Mouse (Mus musculus) c-Kit-negative CD71-positive TER-119-positive erythroid progenitor cells, embryonic 14.5 days (primary cell): ENCODE data around the gene Ulk3.

Source experiments
- DNase-seq: peaks from one replicate; pipeline ENCODE4 v3.0.0-alpha.2; 2013; ENCODE audit warnings: low read depth, low spot score

Gene Ulk3

DNA sequence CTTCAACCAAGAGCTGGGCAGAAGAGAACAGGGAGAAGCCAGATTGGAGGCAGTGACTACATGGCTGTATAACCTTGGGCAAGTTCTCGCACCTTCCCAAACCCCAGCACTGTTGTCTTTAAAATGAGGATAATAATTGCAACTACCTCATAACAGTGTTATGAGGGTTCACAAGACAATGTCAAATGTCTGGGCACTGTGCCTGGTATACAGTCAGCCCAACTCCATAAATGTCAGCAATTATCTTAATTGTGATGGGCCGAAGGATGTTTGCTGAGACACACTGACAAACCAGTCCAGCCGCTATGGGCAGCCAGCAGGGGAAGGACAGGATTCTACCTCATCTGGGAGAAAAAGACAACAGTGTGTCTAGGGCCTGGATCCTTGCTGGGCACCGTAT, 25.5 kb downstream of the Ulk3 start:
- DNase-seq = no peak

DNA sequence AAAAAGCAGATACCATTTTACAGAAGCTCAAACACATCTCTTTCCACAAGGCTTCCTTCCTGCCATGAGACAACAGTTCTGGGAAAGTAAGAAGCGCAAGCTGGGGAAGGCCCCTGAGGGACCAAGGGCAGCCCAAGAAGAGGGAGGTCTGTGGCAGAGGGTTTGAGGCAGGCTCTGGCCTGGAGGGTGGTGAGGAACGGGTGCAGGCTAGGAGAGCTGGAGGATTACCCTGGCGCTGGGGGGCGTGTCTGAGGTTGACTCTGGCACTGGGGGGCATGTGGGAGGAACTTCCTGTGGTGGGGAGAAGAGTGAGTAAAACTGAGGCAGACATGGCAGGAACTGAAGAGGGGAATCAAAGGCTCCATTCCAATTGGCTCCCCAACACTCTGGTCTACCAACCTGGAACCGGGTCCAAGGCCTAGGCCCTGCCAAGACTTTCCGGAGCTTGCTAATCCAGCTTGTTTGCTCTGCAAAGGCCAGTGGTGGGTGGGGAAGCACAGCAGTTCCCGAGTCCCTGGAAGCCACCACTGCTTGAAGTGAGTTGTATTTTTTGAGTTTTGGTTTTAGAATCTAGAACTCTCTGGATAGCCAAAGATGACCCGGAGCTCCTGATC, 28.4 kb downstream of the Ulk3 start:
- no peak for DNase-seq

DNA sequence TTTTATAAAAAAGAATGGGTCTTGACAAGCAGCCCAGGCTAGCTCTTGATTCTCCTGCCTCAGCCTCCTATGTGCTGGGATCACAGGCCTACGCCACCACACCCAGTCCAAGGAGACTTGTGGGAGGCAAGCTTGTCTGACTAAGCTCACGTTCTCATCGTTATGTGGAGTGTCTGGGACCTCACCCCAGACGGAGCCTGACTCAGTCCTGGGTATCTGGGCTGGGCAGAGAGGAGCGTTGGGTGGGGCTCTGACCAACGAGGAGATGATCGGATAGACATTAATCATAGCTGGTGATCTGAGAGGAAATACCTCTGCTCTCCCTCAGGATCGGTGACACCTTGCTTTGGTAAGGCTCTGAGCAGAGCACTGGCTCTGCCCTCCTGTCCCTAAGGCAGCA, 29.6 kb downstream of the Ulk3 start:
- DNase-seq = no peak

DNA sequence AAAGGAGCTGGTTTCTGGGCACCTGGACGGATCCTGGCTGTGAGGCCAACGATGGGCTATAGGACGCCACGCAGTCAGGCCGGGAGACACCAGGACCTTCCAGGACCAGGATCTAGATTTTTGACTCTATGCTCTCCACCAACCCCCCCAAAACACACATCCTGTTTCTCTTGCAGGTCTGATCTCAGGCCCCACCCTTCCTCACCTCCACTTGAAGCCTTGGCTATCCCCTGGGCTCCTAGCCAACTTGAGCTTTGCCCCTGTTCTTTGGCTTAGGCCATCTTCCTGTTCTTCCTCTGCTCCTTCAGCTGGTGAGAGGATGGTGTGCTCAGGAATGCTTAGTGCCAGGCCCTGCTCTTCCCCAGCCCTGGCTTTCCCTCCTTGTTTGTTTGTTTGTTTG, 31.4 kb downstream of the Ulk3 start, which contains the start of gene Lman1l:
Gene Lman1l, minus strand, starts transcription at position 101 of the 400 bp plus-strand sequence.
- no peak for DNase-seq

DNA sequence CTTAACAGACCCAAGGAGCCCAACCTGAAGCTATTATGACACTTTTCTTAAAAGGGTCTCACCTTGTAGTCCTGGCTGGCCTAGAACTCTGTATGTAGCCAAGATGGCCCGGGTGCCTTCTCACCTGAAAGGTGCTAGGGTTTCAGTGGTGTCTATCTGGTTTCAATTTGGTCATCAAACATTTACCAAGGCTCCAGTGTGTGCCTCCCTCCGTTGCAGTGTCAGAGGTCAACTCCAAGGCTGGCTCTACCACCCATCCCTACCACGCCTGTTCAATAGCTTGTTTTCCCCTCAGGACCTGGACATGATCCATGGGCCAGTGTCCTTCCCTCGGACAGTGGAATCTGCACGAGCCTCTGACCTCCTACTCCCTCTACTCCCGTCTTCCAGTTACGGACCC, 35.0 kb downstream of the Ulk3 start:
- no peak for DNase-seq

DNA sequence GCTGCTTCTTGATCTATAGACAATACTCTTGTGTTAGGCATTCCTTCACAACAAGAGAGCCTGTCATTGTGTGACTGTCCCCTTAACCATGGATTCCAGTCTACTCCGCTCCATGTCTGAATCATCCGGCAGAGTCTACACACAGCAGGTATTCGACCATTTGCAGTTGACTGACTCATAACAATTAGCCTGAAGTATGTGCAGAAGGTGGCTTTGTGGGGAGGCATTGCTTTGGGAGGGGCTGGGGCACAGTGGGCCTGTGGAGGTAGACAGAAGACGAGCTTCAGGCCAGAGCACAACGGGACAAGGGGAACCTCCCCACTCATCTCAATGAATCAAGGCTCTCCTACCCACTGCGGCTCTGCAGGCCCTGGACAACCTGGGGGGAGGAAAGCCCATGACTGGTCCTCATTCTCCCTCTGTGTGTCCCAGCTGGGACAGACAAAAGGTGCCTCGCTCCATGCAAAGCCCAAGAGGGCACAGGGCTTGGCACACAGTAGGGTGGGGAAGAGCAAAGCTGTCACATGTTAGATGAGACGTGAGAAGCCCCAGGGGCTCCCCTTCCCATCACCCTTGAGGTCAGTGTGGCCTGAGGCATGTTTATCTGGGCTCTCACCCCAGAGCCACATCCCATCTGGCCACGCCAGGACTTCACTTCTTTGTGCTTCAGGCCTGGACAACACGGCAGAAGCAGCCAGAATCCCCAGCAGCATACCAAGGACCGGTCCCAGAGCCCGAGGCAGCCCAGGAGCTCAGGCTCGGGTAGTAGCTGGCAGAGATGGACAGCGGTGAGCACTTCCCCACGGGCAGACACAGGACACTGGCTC, 36.6 kb downstream of the Ulk3 start:
- no peak for DNase-seq

DNA sequence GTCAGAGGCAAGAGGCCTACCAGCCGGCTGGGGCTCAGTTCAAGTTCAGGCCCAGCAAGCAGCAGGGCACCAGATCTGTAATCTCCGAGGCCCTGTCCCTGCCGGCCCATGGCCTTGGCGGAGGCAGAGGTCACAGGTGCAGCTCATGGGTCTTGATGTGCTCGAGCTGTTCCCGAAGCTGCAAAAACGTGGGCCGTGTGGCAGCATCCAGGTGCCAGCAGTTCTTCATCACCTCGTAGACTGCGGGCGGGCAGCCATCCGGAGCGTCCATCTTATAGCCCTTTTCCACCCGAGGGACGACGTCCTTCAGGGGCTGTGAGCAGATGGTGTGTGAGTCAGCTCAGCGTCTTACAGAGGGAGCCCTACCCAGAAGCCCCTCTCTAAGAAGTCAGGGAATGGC, 37.9 kb downstream of the Ulk3 start:
- DNase-seq = no peak

DNA sequence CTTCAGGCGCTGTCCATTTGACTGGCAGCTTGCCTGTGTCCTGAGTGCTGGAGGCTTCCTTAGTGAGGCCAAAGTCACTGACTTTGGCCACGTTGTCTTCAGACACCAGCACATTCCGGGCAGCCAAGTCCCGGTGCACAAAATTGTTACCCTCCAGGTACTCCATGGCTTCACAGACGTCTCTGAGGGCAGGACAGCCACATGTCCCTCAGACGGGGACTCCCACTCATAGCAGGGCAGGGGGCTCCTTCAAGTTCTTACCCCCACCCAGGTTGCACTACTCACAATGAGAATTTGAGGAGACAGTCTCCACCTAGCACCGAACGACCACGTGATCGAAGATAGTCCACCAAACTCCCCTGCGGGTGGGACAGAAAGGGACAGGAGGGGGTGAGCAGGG, 38.6 kb downstream of the Ulk3 start:
- no peak for DNase-seq

DNA sequence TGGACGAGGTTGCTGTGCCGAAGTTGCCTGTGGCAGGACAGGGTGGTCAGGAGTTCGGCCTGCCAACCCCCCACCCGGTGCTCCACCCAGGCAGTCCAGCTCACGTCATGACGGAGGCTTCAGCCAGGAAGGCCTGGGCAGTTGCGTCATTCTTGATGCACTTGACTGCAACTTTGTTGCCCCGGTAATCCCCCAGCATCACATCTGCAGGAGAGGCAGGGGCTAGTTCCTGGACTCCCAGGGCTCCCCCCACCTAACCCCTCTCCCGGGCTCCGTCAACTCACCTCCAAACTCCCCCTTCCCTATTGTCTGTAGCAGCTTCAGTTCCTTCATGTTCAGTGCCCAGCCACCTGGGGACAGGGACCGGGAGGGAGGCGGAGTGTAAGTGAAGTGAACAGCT, 39.5 kb downstream of the Ulk3 start:
- no peak for DNase-seq

DNA sequence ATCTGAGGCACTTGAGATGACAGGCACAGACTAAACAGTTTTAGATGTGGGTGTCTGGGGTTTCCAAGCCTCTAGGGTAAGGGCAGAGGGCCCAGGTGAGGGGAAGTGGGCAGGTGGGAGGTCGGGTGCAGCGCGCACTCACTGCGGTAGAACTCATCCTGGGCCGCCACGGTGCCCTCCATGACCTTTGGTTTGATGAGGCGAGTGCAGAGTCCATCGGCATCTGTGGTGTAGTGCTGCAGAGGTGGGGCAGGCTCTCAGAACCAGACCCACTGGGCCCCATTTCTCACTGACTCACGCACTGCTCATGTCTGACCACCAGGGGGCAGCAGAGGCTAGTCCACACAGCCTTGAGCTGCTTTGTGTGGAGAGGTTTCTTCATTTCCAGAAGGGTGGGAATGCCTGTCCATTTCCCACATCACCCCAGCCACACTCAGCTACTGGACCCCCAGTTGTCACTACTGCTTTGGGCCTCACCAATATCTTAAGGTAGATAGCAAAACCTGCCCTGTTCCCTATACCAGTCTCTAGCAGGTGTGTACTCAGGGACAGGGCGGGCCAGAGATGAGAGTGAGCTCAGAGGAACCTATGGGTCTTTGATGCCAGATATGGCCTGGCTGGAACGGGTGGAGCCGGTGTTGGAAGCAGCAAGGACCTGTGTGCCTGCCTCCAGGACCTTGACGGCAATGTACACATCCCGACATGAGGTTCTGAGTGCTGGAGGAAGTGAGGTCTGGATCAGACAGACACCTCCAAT, 40.0 kb downstream of the Ulk3 start:
- peak; percentile 66 for DNase-seq

DNA sequence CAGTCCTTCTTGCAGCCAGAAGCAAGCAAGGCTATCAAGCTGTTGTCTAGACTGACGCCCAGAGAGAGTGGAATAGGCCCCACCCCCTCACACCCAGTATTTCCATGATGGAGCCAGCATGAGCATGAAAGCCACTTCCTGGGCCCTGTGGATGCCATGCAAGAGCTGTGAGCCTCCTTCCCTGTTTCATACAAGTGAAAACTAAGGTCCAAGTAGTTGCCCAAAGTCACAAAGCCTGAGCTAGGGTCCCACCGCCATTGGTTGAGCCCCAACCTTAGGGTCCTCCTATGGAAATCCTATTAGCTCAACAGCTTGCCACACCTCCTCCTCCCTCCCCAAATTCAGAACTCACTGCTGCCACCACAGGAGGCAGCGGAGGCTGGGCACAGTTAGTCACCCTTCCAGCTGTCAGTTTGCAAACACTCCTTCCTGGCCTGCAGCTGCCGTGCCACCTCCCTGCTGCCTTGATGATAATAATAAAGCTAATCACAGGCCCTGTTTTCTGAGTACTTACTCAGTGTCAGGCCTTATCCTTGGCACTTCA, 44.3 kb downstream of the Ulk3 start:
- DNase-seq = no peak

DNA sequence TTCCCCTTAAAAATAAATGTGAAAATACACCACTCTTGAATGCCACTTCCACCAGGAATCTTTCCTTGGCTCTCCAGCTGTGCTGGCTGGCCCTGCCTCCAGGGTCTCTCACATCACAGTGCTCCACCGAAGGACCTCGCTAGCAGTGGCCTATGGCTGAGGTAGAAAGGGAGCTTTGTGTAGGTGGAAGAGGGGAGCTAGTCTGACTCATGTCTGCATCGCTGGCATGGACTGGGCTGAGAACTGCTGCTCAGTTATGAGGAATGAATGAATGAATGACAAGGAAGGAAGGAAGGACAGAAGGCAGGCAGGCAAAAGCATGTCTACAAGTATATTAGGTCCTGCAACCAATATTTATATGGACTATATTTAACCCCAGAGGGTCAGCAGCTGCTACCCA, 48.0 kb downstream of the Ulk3 start:
- DNase-seq = no peak

DNA sequence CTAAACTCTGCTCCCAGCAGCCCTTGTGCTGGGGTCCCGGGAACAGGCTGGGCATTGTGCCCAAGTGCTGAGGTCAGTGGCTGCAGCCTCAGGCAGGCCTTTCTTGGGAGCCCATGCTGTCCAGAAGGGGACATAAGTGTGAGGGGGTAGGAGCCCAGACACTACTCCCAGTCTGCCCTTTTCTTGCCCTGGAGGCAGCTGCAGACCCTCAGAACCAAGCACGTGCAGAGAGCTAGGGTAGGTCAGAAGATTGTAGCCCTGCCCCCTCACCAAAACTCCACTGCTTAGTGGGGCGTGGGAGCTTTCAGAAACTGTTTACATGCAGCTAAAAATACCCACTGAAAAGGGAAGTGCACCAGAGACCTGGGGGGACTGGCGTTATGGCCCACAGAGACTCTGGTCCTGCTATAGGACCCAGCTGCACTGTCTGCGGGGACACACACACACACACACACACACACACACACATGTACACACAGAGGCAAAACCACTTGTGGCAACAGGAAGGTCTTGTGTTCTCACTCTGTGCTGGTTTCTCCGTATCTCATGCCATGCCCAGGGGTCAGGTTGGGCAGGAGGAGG, 48.6 kb downstream of the Ulk3 start:
- DNase-seq = no peak

DNA sequence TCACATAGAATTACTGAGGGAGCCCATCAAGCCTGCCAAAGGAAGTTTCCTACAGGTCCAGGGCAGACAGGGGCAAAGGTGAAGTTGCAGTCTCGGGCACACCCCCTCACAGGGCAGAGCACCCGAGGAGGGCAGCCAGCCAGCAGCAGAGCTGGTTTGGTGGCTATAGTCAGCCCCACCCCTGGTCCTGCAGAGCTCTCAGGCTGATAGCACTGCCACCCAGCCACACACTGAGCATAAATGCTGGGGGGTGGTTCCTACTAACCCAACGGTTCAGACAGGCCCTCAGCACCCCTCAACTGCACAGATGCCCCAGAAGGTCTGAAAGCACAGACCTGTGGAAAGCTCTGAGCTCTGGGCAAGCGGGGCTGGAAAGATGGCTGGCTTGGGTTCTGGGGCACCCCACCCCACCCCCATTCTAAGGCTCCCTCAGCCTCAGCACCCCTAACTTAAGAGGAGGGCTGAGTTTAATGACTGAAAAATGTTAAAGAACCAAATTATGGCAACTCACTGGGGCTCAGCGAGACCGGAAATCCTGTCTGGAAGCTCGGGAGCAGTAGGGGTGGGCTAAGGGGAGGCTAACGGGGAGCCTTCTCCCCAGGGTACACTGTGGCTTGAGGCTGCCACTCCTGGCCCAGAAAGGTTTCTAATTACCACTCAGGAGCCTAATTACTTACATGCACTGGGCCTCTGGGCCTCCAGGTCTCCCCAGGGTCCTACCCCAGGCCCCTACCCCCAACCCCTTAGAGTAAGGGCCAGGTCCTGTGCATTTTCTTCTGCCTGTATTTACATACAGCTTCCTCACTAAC, 49.6 kb downstream of the Ulk3 start:
- DNase-seq = no peak

DNA sequence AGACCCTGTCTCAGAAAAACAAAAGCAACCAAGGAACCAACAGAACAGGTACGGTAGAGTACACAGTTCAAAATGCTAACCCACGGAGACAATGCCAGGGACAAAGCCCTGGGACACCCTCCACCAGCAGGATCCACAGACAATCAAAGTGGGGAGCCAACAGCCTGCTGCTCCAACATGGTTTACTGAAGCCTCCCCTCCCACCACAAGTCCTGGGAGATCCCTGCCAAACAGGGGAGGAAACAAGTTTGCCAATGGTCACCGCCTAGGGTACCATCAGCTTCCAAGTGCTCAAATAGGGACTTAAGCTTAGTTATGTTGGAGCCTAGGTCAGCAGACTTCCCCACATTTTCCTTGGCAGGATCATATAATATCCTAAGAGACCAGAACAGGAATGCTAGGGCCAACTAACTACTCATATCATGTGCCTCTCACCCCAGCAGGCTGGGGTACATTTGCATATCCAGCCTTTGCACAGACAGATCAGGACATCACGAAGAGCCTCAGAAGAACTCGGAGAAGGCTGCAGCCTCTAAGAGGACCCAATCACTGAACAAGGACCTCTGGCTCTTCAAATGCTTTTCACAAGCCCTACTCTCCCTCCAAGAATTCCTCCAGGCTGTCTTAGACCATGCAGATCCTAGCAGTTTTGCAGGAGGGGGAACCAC, 50.5 kb downstream of the Ulk3 start:
- no peak for DNase-seq

DNA sequence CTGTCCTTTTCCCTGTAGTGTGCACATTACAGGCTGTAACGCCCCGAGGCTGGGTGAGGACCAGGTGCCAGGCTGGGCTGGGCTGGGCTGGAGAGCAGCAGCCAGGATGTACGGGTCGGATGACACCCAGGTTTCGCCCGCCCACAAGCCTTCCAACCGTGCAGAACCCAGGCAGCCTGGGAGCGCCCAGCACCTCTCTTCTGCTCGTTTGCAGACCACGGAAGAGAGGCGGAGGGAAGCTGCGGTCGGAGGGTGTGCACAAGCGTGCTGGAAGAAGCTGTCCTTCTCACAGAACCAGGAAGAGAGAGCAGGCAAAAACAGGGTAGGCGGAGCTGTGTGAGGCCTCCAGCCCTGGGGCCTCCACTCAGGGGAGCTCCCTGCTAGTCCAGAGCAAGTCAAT, 51.1 kb downstream of the Ulk3 start:
- no peak for DNase-seq

DNA sequence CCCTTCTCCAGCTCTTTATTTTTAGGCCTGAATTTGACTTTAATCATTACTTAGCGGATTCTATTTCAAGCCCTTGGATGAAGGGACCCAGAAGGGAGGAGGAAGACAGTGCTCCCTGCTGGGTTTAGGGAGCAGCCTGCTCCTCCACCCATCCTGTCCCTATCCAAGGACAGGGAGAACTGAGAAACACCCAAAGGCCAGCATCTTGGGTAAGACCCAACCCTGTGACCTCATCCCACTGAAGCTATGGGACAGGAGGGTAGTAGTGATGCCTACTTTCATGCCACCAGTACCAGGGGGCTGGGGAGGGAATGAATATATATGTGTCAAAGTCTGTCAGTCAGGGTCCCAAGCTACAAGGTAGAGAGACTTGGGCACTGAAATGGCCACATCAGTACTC, 51.8 kb downstream of the Ulk3 start:
- no peak for DNase-seq

DNA sequence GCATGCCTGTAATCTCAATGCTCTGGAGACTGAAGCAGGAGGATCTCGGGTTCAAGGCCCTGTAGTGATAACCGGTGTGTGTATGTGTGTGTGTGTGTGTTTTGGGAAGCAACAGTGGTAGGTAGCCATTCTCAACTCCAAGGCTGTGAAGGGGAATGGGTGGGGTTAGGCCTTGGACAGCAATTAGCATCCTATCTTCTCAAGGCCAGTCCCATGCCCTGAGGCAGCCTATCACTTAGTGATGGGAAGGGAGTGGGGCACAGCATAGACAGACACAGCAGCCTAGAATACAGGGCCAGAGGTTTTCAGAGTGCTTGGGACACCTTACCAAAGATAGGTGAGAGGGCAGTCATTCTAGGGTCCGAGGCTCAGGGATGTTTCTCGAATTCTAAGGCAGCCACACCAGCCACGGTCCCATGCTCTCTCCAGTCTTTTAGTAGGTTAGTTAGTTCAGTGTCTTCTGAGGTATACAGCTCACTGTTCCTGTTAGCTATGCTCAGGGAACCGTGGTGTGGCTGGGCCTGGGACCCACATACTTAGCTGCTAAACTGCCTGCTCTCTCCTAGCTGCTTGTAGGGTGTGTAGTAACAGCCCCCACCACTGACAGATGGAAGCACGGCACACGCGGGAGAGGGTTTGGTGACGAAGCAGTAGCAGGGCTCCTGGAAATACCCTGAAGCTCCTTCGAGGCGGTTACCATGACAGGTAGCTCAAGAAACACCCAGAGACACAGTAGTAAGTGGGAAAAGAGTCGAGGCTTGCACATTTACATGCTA, 52.7 kb downstream of the Ulk3 start:
- DNase-seq = no peak

DNA sequence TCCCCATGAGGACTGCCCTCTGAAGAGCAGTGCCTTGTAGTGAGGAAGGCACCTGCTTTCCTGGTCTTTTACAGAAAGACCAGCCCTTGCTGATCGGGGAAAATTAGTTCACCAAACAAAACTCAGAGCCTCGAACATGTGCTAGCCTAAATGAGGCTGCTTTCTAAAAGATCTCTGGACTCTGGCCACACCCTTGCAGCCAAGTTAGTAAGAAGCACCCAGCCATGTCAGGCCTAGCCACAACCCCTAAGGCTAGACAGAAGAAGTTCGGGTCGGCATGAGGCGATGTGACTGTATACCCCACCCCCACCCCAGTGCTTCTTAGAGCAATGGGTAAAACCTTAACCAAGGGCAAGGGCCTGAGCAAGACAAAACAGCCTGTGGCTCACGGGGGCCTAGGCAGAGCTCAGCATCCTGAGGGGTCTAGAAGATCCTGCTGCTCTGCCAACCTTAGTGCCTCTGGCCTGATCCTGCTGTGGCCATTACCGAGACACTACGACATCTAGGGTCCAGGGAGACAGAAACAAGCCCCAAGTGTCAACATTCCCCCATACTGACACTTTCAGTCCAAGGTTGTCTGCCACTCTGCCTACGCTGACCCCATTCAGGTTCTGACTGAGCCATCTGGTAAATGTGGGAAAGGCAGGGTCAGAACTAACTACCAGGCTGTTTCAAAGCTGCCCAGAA, 54.1 kb downstream of the Ulk3 start:
- DNase-seq = no peak
